8 mouse cellular contexts compared by ENCODE assay signal in the genomic region with DNA sequence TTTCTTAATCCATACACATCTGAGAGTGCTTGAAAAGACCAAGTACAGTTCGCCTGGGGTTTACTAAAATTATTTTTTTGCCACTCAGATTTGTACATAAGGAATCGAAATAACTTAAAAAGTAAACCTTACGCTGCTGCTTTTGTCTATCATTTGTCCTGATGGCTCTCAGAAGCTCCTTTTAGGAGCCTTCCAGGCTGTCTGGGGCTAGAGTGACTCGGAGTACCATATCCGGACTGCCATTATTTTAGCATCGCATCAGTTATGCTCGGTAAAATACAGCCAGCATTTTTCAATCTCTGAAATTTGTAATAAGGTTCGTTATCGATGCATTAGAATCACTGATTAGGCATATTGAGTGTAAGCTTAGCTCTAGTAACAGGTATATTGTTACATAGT. TPM values are rescaled to one million over a fixed set of nuclear protein-coding genes. Genes with fewer than 3 reads are reported as not detected.
A peak's percentile ranks its signal among the peaks of the same experiment; 100 is the strongest.
DNase-seq lines count a peak whose midpoint lies in the region; ATAC-seq lines count a peak whose summit lies in the region.

No protein-coding gene starts in this region.

- no peaks in the 10 kb centered on the region for H3K36me3 ChIP-seq in neural tube, embryonic 11.5 days (ENCODE audit: control insufficient read depth, insufficient read depth, low read length)
- no peaks in the 10 kb centered on the region for H3K36me3 ChIP-seq in limb, embryonic 15.5 days
- no peaks in the 10 kb centered on the region for H3K36me3 ChIP-seq in stomach, embryonic 15.5 days

- no peaks in the 10 kb centered on the region for H3K9me3 ChIP-seq in neural tube, embryonic 11.5 days (ENCODE audit: control insufficient read depth, low read length)
- H3K9me3 ChIP-seq in limb, embryonic 15.5 days: no peaks in the 10 kb centered on the region
- H3K9me3 ChIP-seq in stomach, embryonic 15.5 days: no peaks in the 10 kb centered on the region

- H3K9ac ChIP-seq in neural tube, embryonic 11.5 days (ENCODE audit: low read length): peak overlapping the region; percentile 20
- 0 out of 2 replicates have a peak overlapping the region, but pooled peaks have one; percentile 20 for H3K9ac ChIP-seq in limb, embryonic 15.5 days
- no peak overlapping the region for H3K9ac ChIP-seq in stomach, embryonic 15.5 days

- no peaks in the 10 kb centered on the region for H3K27me3 ChIP-seq in neural tube, embryonic 11.5 days (ENCODE audit: control insufficient read depth, insufficient read depth, low read length)
- H3K27me3 ChIP-seq in limb, embryonic 15.5 days: no peaks in the 10 kb centered on the region
- no peaks in the 10 kb centered on the region for H3K27me3 ChIP-seq in stomach, embryonic 15.5 days (replicated peaks)

- peak; percentile 21 for DNase-seq in embryo, embryonic 11 days
- DNase-seq in embryo, embryonic 9.5 days (ENCODE audit: extremely low spot score): no peak
- DNase-seq in neural tube, embryonic 11.5 days (ENCODE audit: low spot score): no peak
- DNase-seq in neural tube, embryonic 10.5 days (ENCODE audit: extremely low spot score, low spot score): no peak
- DNase-seq in B cell, adult 2 months: no peak
- DNase-seq in gastrocnemius, postnatal 4 days (ENCODE audit: low spot score in 2 of 2): no peak

- H3K27ac ChIP-seq in neural tube, embryonic 11.5 days (ENCODE audit: low read depth, low read length): peak overlapping the region; percentile 63
- peak overlapping the region; percentile 88 for H3K27ac ChIP-seq in limb, embryonic 15.5 days
- peak overlapping the region; percentile 90 for H3K27ac ChIP-seq in stomach, embryonic 15.5 days

- H3K4me1 ChIP-seq in neural tube, embryonic 11.5 days (ENCODE audit: control insufficient read depth, insufficient read depth, low read length): peaks cover 13% of the 10 kb centered on the region
- H3K4me1 ChIP-seq in limb, embryonic 15.5 days: peaks cover 23% of the 10 kb centered on the region
- H3K4me1 ChIP-seq in stomach, embryonic 15.5 days: peaks cover 21% of the 10 kb centered on the region

- no peak for ATAC-seq in neural tube, embryonic 11.5 days (ENCODE audit: insufficient read depth, low FRiP score, low TSS enrichment)
- no peak for ATAC-seq in limb, embryonic 15.5 days (ENCODE audit: insufficient number of reproducible peaks, low FRiP score, low TSS enrichment, low read depth)
- ATAC-seq in stomach, embryonic 15.5 days (ENCODE audit: insufficient read depth, low FRiP score, low read depth): no peak

- peak overlapping the region; percentile 31 for H3K4me2 ChIP-seq in neural tube, embryonic 11.5 days (ENCODE audit: low read depth)
- peak overlapping the region; percentile 45 for H3K4me2 ChIP-seq in limb, embryonic 15.5 days
- H3K4me2 ChIP-seq in stomach, embryonic 15.5 days: peak overlapping the region; percentile 45; the same call in 1 of the 2 replicates

- WGBS in neural tube, embryonic 11.5 days: 78% methylated on average over 9 of the region's 9 CpGs
- WGBS in limb, embryonic 15.5 days: 73% methylated on average over 9 of the region's 9 CpGs
- whole genome bisulfite sequencing in stomach, embryonic 15.5 days: 75% methylated on average over 9 of the region's 9 CpGs

- H3K4me3 ChIP-seq in neural tube, embryonic 11.5 days (ENCODE audit: low read depth, low read length): no peak overlapping the region
- peak overlapping the region; percentile 28; the same call in 1 of the 2 replicates for H3K4me3 ChIP-seq in limb, embryonic 15.5 days
- H3K4me3 ChIP-seq in stomach, embryonic 15.5 days (replicated peaks): no peak overlapping the region

RNA-seq across cellular contexts. Expression of a gene that starts 0.7 kb away (rescaled TPM):
- 24.5 and 46.0 TPM in 2 replicates for polyA plus RNA-seq in neural tube, embryonic 11.5 days (2014; fragmentation: Nextera tagmentation; extraction: Ambion mirVana)
- polyA plus RNA-seq in limb, embryonic 15.5 days (2015; fragmentation: Nextera tagmentation; extraction: Ambion mirVana): 27.0 and 35.1 TPM in 2 replicates
- polyA plus RNA-seq in stomach, embryonic 15.5 days (2015; fragmentation: Nextera tagmentation; extraction: Ambion mirVana): 50.4 and 70.5 TPM in 2 replicates
- total RNA-seq in gastrocnemius, postnatal 4 days (2021): 1,000 to 10,000 TPM; 1,169 to 1,327 TPM

RNA-seq across cellular contexts. Expression of a gene that starts 1.9 kb away (rescaled TPM):
- polyA plus RNA-seq in neural tube, embryonic 11.5 days (2014; fragmentation: Nextera tagmentation; extraction: Ambion mirVana): 5.8 and 6.7 TPM in 2 replicates
- polyA plus RNA-seq in limb, embryonic 15.5 days (2015; fragmentation: Nextera tagmentation; extraction: Ambion mirVana): 3.5 and 4.1 TPM in 2 replicates
- 5.6 and 8.7 TPM in 2 replicates for polyA plus RNA-seq in stomach, embryonic 15.5 days (2015; fragmentation: Nextera tagmentation; extraction: Ambion mirVana)
- total RNA-seq in gastrocnemius, postnatal 4 days (2021): 100 to 1,000 TPM; 150 TPM

RNA-seq across cellular contexts. Expression of a gene that starts 4.5 kb away (rescaled TPM):
- 11.4 and 24.5 TPM in 2 replicates for polyA plus RNA-seq in neural tube, embryonic 11.5 days (2014; fragmentation: Nextera tagmentation; extraction: Ambion mirVana)
- 21.8 and 24.8 TPM in 2 replicates for polyA plus RNA-seq in limb, embryonic 15.5 days (2015; fragmentation: Nextera tagmentation; extraction: Ambion mirVana)
- 23.0 and 26.2 TPM in 2 replicates for polyA plus RNA-seq in stomach, embryonic 15.5 days (2015; fragmentation: Nextera tagmentation; extraction: Ambion mirVana)
- total RNA-seq in gastrocnemius, postnatal 4 days (2021): 10 to 100 TPM; 12.3 to 14.6 TPM

RNA-seq across cellular contexts. Expression of a gene that starts 5.7 kb away (rescaled TPM):
- 0.42 TPM in 1 of 2 replicates, not detected in the other for polyA plus RNA-seq in neural tube, embryonic 11.5 days (2014; fragmentation: Nextera tagmentation; extraction: Ambion mirVana)
- 0.13 and 0.60 TPM in 2 replicates for polyA plus RNA-seq in limb, embryonic 15.5 days (2015; fragmentation: Nextera tagmentation; extraction: Ambion mirVana)
- 1.9 and 2.5 TPM in 2 replicates for polyA plus RNA-seq in stomach, embryonic 15.5 days (2015; fragmentation: Nextera tagmentation; extraction: Ambion mirVana)
- total RNA-seq in gastrocnemius, postnatal 4 days (2021): under 1 TPM in 1 of 2 experiments, not detected in 1; 0.44 TPM

RNA-seq across cellular contexts. Expression of a gene that starts 19.9 kb away (rescaled TPM):
- 6.8 and 8.6 TPM in 2 replicates for polyA plus RNA-seq in neural tube, embryonic 11.5 days (2014; fragmentation: Nextera tagmentation; extraction: Ambion mirVana)
- 5.3 and 5.4 TPM in 2 replicates for polyA plus RNA-seq in limb, embryonic 15.5 days (2015; fragmentation: Nextera tagmentation; extraction: Ambion mirVana)
- 8.0 and 8.8 TPM in 2 replicates for polyA plus RNA-seq in stomach, embryonic 15.5 days (2015; fragmentation: Nextera tagmentation; extraction: Ambion mirVana)
- 1 to 10 TPM; 3.2 to 3.8 TPM for total RNA-seq in gastrocnemius, postnatal 4 days (2021)
